Mouse (Mus musculus): ENCODE results near the gene Mrpl2.

Mrpl2 gene

DNA sequence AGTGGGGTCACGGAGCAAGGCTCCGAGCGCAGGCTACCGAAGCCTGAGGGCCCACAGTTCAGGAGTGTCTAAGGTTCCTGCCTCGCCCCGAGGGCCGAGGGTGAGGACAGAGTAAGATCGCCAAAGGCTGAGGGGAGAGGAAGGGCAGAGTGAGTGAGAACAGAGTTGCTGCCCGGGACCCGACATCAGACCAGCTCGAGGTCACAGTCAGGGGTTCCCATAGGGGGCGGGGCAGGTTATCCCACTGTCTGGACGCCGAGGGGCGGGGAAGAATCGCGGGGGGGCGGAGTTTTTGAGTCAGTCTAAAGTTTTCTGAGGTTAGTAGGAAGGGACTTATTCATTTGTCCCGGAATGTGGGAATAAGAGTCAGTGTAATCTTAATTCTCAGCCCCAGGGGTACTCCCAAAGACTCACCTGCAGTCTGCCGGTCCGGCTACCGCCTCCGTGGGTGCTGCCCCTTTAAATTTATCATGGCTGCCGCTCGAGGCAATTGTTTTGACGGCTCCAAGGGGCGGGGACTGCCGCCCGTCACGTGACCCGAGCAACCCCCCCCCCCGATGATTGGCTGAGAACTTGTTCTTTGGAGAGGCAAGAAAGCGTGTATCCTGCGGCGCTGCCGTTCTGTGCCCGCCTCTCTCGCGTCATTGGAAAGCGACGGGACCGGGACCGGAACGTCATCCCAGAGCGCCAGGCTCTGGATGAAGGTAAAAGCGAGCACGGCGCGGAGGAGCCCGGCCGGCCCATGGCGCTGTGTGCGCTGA, at the start of gene Mrpl2, which contains the start of gene Klc4:
Gene Mrpl2, plus strand, starts transcription at position 669 of the 761 bp plus-strand sequence.
Gene Klc4, minus strand, starts transcription at position 462 of the 761 bp plus-strand sequence.
- ChIA-PET POLR2A (interaction anchor here in 3 of 4 experiments (0.6 to 3.2 kb wide), 23 partner anchors 9 to 258 kb away, joined by 3 to 21 read pairs (median 4); partner anchors contain the start of genes Ppp2r5d (in 2 of the 3), Ptk7 (in 2 of the 3), 2310039H08Rik (in 1 of the 3) and Cul9 (in 1 of the 3)), CTCF (interaction anchor here in 2 of 4 experiments (0.6 to 1.4 kb wide), 7 partner anchors 9 to 93 kb away, joined by 3 to 6 read pairs (median 4); partner anchors contain the start of genes Klhdc3 (in 1 of the 2), Ppp2r5d (in 1 of the 2) and Ptk7 (in 1 of the 2))

GRCm38 (mm10) chr17:46597956-46598355, 48.1 kb upstream of the Mrpl2 start:
- ChIA-PET CTCF (interaction anchor here in 2 of 4 experiments (0.5 to 0.8 kb wide), 2 partner anchors 39 to 71 kb away, joined by 5 to 7 read pairs; no protein-coding TSS in a partner anchor), POLR2A (interaction anchor here in 2 of 4 experiments (1.6 to 2.1 kb wide), 4 partner anchors 10 to 45 kb away, joined by 3 to 7 read pairs (median 6); no protein-coding TSS in a partner anchor)

GRCm38 (mm10) chr17:46598963-46599362, 47.1 kb upstream of the Mrpl2 start:
- ChIA-PET CTCF (interaction anchor here in 2 of 4 experiments (0.6 to 0.7 kb wide), 5 partner anchors 33 to 990 kb away, joined by 3 to 7 read pairs (median 3); no protein-coding TSS in a partner anchor), POLR2A (interaction anchor here in 3 of 4 experiments (0.5 to 2.0 kb wide), 6 partner anchors 9 to 502 kb away, joined by 3 to 6 read pairs (median 3); no protein-coding TSS in a partner anchor)

GRCm38 (mm10) chr17:46600569-46600968, 45.5 kb upstream of the Mrpl2 start:
- ChIA-PET CTCF (interaction anchor here (0.6 to 1.5 kb wide), 21 partner anchors 9 to 1215 kb away, joined by 3 to 11 read pairs (median 3); partner anchors contain the start of gene Ptk7 (in 1 of the 4)), POLR2A (interaction anchor here (0.5 to 2.6 kb wide), 18 partner anchors 9 to 436 kb away, joined by 3 to 11 read pairs (median 4); partner anchors contain the start of genes Abcc10 (in 1 of the 4) and Ppp2r5d (in 1 of the 4))

- POLR2A ChIA-PET: interaction anchor here in 2 of 4 experiments (0.7 to 2.6 kb wide), 10 partner anchors 9 to 256 kb away, joined by 3 to 11 read pairs (median 4); partner anchors contain the start of genes Bicral (in 1 of the 2) and Ppp2r5d (in 1 of the 2)
- CTCF ChIA-PET: interaction anchor here in 2 of 4 experiments (0.6 to 1.4 kb wide), 3 partner anchors 13 to 31 kb away, joined by 3 to 5 read pairs (median 3); no protein-coding TSS in a partner anchor
These were observed 43.8 kb upstream of the Mrpl2 start for GRCm38 (mm10) chr17:46602212-46602611.

DNA sequence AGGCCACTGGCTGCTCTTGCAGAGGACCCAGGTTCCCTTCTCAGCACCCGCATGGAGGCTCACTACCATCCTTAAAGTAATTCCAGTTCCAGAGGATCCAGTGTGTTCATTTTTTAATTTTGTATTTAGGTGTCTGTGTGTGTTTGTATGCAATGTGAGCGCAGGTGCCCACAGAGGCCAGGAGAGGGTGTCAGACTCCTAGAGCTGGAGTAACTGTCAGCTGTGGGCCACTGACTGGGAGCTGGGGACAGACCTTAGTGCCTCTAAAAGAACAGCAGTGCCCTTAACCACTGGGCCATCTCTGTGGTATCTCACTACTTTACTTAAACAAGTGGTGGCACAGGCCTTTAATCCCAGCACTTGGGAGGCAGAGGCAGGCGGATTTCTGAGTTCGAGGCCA, 42.8 kb upstream of the Mrpl2 start:
- ChIA-PET CTCF (interaction anchor here in 3 of 4 experiments (0.6 to 1.5 kb wide), 6 partner anchors 20 to 140 kb away, joined by 3 to 5 read pairs (median 4); no protein-coding TSS in a partner anchor), POLR2A (interaction anchor here in 2 of 4 experiments (1.2 to 1.5 kb wide), 5 partner anchors 10 to 102 kb away, joined by 3 to 6 read pairs (median 3); partner anchors contain the start of gene Ppp2r5d (in 1 of the 2))

GRCm38 (mm10) chr17:46605126-46605525, 40.9 kb upstream of the Mrpl2 start:
- ChIA-PET CTCF (no interaction called here), POLR2A (interaction anchor here in 2 of 4 experiments (0.6 to 2.0 kb wide), 9 partner anchors 9 to 100 kb away, joined by 3 to 5 read pairs (median 3); partner anchors contain the start of genes Cul9 (in 1 of the 2), Ppp2r5d (in 1 of the 2) and Ptk7 (in 1 of the 2))

DNA sequence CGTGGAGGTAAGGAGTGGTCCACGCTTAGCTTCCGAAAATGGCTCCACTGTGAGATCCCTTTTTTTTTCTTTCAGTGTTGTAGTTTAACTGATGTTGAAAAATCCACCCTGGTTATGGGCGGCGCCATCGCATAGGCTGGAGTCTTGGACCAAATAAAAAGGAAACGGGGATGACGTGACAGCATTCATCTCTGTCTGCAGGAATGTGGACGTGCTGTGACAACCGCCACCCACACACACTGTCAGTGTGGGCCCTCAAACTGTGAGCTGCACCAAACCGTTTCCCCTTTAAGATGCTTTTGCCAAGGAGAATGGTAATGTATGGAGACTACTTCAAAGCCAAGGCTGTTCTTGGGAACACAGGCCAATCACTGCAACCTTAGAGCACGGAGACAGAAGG, 40.0 kb upstream of the Mrpl2 start:
- ChIA-PET POLR2A (interaction anchor here in 2 of 4 experiments (0.6 to 2.0 kb wide), 12 partner anchors 10 to 1013 kb away, joined by 3 to 6 read pairs (median 3); partner anchors contain the start of gene Ptk7 (in 2 of the 2)), CTCF (interaction anchor here in 2 of 4 experiments (0.6 kb wide), 2 partner anchors 25 to 82 kb away, joined by 3 to 5 read pairs; no protein-coding TSS in a partner anchor)

DNA sequence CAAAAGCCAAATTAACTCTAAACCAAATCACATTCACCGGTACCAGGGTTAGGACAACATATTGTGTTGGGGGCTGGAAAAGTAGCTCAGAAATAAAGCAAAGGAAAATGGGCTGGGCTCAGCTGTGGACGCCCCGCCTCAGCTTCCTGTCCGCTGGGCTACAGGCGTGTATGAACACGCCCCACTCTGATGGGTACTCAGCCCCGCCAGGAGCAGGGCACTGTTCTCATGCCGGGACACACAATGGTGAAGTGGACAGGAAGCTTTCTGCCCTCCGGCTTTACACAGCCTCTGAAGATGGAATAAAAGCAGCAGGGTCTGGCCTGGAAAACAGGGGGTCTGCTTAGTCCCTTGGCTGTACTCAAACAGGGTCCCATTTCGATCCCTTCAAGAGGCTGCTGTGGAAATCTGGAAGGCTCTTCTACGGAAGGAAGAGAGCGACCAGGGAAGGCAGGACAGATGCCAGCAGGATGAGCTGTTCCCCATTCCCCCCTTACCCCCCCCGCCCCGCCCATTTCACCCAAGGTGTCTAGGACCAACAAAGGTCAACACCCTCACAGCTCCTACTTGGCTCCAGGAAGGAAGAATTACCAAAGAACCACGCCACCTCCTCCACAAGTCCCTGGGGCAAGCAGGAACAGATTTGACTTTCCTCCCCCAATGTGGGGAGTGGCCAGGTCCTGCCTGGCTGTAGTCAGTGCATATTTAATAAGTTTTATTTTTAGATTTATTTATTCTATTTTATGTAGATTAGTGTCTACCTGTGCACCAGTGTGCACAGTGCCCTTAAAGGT, 36.1 kb upstream of the Mrpl2 start:
- ChIA-PET POLR2A (interaction anchor here (0.6 to 2.1 kb wide), 39 partner anchors 8 to 1390 kb away, joined by 3 to 12 read pairs (median 3); partner anchors contain the start of genes Ppp2r5d (in 2 of the 4), Ptk7 (in 2 of the 4) and Cnpy3 (in 1 of the 4)), CTCF (interaction anchor here in 2 of 4 experiments (0.5 to 2.5 kb wide), 5 partner anchors 9 to 287 kb away, joined by 3 to 9 read pairs (median 4); no protein-coding TSS in a partner anchor)

DNA sequence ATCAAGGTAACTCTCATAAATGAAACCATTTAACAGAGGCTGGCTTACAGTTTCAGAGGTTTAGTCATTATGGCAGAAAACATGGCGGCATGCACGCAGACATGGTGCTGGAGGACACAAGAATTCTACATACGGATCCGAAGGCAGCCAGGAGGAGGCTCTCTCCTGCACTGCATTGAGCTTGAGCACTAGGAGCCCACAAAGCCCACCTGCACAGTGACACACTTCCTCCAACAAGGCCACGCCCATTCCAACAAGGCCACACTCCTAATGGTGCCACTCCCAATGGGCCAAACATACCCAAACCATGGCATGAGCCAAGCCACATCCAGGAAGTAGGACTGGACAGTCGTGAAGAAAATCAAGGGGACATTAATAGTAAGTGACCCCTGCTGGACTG, 34.7 kb upstream of the Mrpl2 start:
- POLR2A ChIA-PET: interaction anchor here in 2 of 4 experiments (0.5 to 1.9 kb wide), 13 partner anchors 9 to 243 kb away, joined by 3 to 8 read pairs (median 3); partner anchors contain the start of genes Ppp2r5d (in 1 of the 2) and Rrp36 (in 1 of the 2)
- CTCF ChIA-PET: interaction anchor here in 3 of 4 experiments (0.6 to 2.5 kb wide), 7 partner anchors 11 to 994 kb away, joined by 3 to 9 read pairs (median 4); partner anchors contain the start of gene Mea1 (in 1 of the 3)

- CTCF ChIA-PET: interaction anchor here (0.6 to 1.4 kb wide), 5 partner anchors 25 to 240 kb away, joined by 3 to 4 read pairs (median 3); no protein-coding TSS in a partner anchor
These were observed 33.8 kb upstream of the Mrpl2 start for GRCm38 (mm10) chr17:46612189-46612588.

DNA sequence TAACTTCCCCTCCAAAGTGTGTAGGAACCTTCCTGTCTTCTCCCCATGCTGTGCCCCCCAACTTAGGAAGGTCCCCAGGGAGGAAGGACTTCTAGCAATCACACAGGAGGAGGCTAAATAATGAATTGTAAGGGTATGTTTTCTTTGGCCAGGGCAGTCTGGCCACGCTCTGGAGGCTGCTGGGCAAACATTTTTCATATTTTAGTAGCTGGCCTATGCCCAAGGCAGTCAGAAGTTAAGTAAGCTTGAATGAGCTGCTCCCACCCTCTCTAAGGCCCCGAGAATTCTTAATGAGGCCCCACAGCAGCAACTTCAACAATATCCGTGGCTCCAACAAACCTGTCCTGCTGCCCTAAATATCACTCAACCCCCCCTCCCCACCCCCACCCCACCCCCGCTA, 33.2 kb upstream of the Mrpl2 start:
- ChIA-PET POLR2A (interaction anchor here (0.6 to 1.9 kb wide), 10 partner anchors 9 to 971 kb away, joined by 3 to 6 read pairs (median 4); partner anchors contain the start of genes Ppp2r5d (in 1 of the 4) and Ptk7 (in 1 of the 4)), CTCF (interaction anchor here in 3 of 4 experiments (0.6 to 1.4 kb wide), 4 partner anchors 24 to 240 kb away, joined by 3 to 11 read pairs (median 4); no protein-coding TSS in a partner anchor)

More at GRCm38 (mm10) chr17:46612189-46612588, 33.8 kb upstream of the Mrpl2 start:
- POLR2A ChIA-PET: interaction anchor here in 3 of 4 experiments (0.8 to 1.9 kb wide), 7 partner anchors 8 to 970 kb away, joined by 3 to 6 read pairs (median 4); partner anchors contain the start of genes Ppp2r5d (in 1 of the 3) and Ptk7 (in 1 of the 3)

GRCm38 (mm10) chr17:46613229-46613628, 32.8 kb upstream of the Mrpl2 start:
- POLR2A ChIA-PET: interaction anchor here (0.6 to 3.3 kb wide), 13 partner anchors 9 to 971 kb away, joined by 3 to 12 read pairs (median 3); partner anchors contain the start of gene Ptk7 (in 2 of the 4)
- CTCF ChIA-PET: interaction anchor here in 3 of 4 experiments (0.6 to 1.4 kb wide), 4 partner anchors 12 to 40 kb away, joined by 3 to 11 read pairs (median 4); no protein-coding TSS in a partner anchor

GRCm38 (mm10) chr17:46617799-46618198, 28.2 kb upstream of the Mrpl2 start:
- POLR2A ChIA-PET: interaction anchor here in 3 of 4 experiments (0.6 to 5.2 kb wide), 14 partner anchors 8 to 341 kb away, joined by 3 to 35 read pairs (median 3); partner anchors contain the start of gene Ptk7 (in 3 of the 3)
- CTCF ChIA-PET: interaction anchor here in 2 of 4 experiments (0.6 to 1.8 kb wide), 2 partner anchors 11 to 273 kb away, joined by 3 read pairs; partner anchors contain the start of gene Tbcc (in 1 of the 2)

- POLR2A ChIA-PET: interaction anchor here (0.6 to 5.2 kb wide), 14 partner anchors 9 to 341 kb away, joined by 3 to 35 read pairs (median 3); partner anchors contain the start of gene Ptk7 (in 2 of the 4)
- CTCF ChIA-PET: interaction anchor here in 1 of 4 experiments (0.6 kb wide), 1 partner anchor 1151 kb away, joined by 4 read pairs; no protein-coding TSS in a partner anchor
These were observed 27.6 kb upstream of the Mrpl2 start for GRCm38 (mm10) chr17:46618394-46618768.

Data from embryonic stem cell, embryonic (primary cell).